Mouse (Mus musculus): ENCODE results near the gene Arl8a.
"Not testable (repeated sequence)": the region's sequence is repeated elsewhere in the genome, so short reads cannot be mapped to it uniquely, and the experiment has no call there.

The Arl8a gene

DNA sequence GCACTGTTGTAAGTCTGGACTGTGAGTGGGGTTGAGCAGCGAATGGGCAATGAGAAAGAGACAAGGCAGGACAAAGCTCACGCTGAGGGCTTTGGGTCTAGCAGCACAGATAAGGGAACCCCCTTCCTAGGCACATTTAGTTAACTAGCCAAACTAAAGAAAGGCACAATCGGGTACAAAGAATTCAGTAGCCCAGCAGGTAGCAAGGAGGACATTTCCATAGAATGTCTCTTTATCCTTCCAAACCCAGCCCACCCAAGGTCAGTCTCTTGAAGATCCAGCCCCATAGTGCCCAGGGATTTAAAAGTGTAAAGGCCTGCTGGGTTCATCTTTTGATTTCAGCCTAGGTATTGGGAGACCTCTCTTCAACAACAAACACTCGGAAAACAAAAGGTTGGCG, 39.3 kb downstream of the Arl8a start:
- in situ Hi-C loops (cut with MboI; ENCODE audit: unreplicated experiment in 2 of 2): no loop called here

DNA sequence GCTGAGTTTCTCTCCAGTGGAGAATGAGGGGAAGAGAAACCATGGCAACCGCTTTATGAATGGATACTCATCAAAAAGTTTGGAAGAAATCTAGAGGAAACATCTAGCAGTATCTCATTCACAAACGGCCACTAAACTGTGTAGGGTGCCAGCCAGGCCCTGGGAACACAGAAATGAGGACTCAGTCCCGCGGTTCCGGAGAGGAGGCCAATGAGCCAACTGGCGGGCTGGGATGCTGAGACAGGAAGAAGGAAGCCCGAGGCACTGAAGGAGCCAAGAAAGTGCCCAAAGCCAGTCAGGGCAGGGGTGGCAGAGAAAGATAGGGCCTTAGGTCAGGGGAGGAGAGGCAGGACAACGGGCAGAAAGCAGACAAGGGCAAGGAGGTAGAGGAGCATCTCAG, 39.8 kb downstream of the Arl8a start:
- in situ Hi-C loops (cut with MboI; ENCODE audit: unreplicated experiment in 2 of 2): no loop called here

DNA sequence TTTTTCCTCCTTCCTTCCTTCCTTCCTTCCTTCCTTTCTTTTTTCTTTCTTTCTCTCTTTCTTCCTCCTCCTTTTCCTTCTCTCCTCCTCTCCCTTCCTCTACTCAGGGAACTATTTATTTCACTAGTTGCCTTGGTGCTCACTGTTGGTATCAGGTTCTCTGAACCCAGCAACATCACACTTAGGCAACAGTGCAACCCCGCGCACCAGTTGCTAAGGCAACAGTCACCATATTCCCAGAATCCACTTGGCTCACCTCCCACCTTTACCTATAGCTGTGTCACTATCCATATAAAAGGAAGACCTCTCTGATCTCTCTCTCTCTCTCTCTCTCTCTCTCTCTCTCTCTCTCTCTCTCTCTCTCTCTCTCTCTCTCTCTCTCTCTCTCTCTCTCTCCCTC, 40.4 kb downstream of the Arl8a start:
- in situ Hi-C loops (cut with MboI; ENCODE audit: unreplicated experiment in 2 of 2): not testable (repeated sequence)

DNA sequence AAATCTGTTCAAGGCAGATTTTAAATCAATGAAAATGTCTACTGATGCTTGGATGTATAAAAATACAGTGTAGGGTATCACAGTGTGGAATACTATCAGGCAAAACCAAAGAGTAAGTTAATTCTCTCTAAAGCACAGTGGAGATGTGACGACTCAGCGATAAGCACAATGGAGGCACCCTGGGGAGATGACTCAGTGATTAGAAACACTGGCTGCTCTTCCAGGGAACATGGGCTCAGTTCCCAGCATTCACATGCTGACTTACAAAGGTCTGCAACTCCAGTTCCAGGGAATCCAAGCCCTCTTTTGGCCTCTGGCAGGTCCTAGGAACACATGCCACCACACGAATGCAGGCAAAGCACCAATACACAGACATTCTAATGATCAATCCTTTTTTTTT, 41.6 kb downstream of the Arl8a start:
- in situ Hi-C loops (cut with MboI; ENCODE audit: unreplicated experiment in 2 of 2): no loop called here

DNA sequence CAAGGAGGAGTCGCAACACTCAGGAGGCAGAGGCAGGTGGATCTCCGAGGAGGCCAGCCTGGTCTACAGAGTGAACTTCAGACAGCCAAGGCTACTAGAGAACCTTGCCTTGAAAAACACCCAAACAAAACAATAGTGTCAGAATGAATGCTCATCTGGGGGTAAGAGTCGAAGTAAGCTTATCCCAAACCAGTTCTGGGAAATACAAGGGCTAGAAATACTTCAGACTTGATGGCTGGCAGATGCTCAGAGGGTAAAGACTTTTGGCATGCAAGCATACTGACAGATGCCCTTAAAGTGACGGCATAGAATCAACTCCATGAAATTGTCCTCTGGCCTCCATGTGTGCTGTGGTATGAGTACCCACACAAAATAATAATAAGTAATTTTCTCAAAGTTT, 42.6 kb downstream of the Arl8a start:
- in situ Hi-C loops (cut with MboI; ENCODE audit: unreplicated experiment in 2 of 2): no loop called here

DNA sequence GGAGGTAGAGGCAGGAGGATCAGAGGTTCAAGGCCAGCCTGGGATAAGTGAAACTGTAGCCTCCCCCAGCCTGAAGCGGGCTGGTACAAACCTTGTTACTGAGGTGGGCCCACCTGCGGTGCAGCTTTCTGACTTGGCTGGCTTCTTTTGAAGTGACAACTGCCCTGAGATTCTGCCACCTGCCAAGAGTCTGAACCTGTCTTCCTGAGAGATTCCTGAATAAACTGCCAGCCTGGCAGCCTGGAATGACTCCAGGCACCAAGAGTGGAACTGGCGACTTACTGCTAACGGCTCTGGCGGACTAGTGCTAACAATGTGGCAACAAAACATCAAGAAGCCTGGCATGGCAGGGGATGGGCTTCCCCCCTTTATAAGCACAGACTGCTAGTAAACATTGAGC, 47.7 kb downstream of the Arl8a start:
- in situ Hi-C loops (cut with MboI; ENCODE audit: unreplicated experiment in 2 of 2): not testable (repeated sequence)

DNA sequence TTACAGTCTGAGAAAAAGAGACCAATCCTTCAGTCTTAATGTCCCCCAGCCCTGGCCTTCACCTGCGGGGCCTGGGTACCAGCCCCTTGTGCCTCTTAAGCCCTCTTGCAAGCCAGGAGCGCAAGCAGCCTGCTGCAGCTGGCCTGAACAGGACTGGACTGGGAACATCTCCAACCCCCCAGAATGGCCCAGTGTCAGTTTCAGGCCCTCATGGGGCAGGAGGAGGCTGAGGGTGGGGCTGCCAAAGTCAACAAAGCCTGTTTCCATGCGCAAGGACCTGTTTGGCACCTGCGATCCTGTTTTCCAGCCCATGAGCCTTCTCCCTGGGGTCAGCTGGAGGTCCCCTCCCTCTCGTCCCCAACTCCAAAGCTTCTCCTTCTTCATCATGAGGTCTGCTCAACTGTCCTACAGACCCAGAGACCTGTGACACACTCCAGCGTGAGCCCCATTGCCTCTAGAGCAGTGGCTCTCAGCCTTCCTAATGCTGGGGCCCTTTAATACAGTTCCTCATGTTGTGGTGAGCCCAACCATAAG, 49.4 kb downstream of the Arl8a start:
- in situ Hi-C loops (cut with MboI; ENCODE audit: unreplicated experiment in 2 of 2): no loop called here

DNA sequence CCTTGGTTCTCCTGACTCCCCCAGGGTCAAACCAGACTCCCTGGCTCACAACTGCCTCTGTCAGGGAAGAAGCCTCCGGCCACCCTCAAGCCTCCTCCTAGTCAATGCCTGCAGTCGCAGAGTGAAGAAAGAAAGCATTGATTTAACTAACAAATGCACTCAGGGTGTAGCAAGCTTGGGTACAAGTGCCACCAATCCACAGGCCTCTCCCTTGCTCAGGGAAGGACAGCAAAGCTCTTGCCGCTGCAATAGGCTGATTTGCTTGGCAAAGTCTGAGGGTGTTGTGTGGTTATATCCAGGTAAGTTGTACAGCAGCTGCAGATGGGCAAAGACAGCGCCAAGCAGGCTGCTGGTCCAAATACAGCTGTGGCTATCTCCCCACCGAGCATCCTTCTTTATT, 51.8 kb downstream of the Arl8a start:
- in situ Hi-C loops (cut with MboI; ENCODE audit: unreplicated experiment in 2 of 2): no loop called here

DNA sequence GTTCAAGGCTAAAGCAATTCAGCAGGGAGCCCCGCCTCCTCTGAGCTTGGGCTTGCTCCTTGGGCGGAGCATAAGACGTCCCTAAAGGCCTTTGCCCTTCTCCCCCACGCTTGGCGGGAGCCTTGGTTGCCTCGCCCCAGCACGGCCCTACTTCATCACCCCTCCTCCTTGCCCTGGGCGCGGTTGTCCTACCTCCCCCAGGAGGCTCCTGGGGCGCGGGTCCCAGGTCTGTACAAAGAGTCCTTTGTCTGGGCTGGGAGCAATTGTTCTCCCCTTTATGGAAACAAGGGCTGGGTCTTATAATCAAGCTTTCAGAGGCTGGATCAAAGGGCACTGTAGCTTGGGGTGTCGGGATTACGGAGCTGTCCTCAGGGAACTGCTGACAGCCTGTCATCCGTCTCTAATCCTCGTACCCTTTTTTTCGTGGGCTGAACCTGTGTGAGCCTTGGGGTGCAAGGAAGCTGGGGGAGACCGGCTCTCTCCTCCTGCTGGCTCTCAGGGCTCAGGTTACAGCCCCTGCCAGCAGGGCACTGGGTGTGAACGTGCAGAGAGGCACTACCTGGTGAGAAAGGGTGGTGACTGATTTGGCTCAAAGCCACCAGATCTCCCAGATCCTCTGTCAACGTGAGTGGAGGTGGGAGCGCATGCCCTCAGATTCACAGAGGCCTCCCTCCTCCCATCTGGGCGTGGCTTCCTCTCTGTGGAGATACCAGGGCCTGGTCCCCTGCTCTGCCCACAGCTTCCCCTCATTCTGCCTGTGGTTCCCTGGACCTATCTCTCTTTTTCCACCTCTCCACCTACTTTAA, 52.6 kb downstream of the Arl8a start:
- in situ Hi-C loops (cut with MboI; ENCODE audit: unreplicated experiment in 2 of 2): no loop called here

DNA sequence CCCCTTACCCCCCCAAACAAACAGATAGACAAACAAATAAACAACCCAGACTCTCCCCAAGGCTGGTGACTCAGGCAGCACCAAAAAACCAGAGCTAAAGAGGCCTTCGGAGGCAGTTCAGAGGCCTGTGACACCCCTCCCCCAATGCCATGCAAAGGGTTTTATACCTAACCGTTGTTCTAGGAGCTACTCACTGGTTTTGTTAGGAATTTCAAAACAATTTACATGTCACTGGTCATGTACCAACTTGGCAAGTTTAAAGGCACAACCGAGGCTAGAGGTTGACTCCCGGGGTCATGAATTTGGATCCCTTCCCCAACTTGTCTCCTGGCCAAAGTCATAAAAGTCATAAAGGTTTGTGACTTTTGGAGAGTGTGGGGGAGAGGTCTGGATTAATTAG, 53.8 kb downstream of the Arl8a start:
- in situ Hi-C loops (cut with MboI; ENCODE audit: unreplicated experiment in 2 of 2): no loop called here

DNA sequence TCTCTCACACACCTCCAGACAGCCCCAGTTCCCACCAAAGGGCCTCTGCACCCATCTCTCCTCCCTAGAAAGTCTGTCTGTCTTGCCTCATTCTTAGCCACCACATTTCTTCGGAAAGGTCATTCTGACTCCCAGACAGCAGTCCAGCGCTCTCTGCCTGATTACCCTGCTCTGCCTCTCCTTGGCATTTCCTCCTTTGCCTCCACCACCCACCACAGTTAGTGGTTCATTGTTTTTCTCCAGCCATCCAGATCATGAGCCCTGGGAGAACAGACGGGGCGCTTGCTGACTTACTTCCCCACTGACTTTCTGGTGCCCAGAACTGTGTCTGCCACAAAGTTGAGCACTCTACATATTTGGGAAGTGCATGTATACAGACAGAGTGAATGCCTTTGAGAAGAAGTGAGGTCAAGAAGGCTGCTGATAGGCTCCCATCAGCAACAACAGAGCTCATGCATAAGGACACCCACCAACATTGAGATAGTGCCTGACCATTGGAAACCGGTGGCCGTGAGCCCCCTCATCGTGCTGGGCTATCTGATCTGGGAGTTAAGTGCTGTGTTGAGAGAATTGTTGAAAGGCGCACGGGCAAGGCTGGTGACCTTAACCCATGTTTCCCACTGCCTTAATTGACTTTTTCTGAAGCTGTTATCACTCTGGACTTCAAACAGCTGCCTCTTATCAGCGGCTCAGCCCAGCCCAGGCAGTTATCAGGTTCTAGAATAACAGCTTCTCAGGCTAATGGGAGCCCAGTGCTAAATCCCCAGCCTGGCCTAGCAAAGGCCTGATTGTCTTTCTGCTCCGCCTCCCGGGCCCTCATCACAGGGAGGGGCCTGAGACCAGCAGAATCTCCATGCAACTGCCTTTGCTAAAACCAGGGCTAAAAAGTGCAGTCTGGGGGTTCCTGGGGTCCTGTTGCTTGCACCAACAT, 57.8 kb downstream of the Arl8a start:
- in situ Hi-C loops (cut with MboI; ENCODE audit: unreplicated experiment in 2 of 2): no loop called here

DNA sequence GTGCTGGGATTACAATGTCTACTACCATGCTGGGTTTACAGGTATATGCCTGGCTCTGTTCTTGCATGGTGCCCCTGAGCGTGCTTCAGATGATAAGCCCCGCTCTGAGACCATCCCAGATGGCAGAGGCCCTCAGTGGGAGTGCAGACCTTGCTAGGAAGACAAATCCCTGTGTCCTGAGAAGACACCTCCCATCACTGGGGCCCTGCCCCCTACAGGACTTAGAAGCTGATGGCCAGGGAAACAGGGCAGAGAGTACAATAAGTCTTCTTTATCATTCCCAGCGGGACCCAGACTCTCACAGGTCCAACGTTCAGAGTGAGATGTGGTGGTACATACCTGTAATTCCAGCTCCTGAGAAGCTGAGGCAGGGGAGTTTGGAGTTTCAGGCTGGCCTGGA, 58.6 kb downstream of the Arl8a start:
- in situ Hi-C loops (cut with MboI; ENCODE audit: unreplicated experiment in 2 of 2): no loop called here

Data from v-Abl transformed pro-B cells (cell line).